Mouse (Mus musculus) lung, postnatal 0 days (tissue): ENCODE results near the gene Invs. TPM values are rescaled to one million over a fixed set of nuclear protein-coding genes. Genes with fewer than 3 reads are reported as not detected.

Source experiments
- ATAC-seq: fragments of 200-750 bp; cut with Nextera tagmentation; 2 replicates; pipeline ENCODE4 v1.8.0; 2017; ENCODE audit warnings: moderate library complexity
- DNase-seq: peaks from one replicate; pipeline ENCODE4 v3.0.0-alpha.2; 2016; ENCODE audit warnings: low spot score
- H3K27ac ChIP-seq: fragments of 300-500 bp; sonication (generic); 2 replicates; pipeline ENCODE4 v1.5.1; 2014; ENCODE audit warnings: antibody characterized with exemption, mild to moderate bottlenecking, low read length, mixed read lengths
- H3K27me3 ChIP-seq: fragments of 300-500 bp; sonication (generic); replicated peaks from 2 replicates; pipeline ENCODE4 v1.6.1; 2014; ENCODE audit warnings: low read length, mixed read lengths; ENCODE audit not compliant: insufficient read depth
- H3K36me3 ChIP-seq: fragments of 300-500 bp; sonication (generic); 2 replicates; pipeline ENCODE4 v1.6.1; 2014; ENCODE audit warnings: low read length, mixed read lengths; ENCODE audit not compliant: insufficient read depth
- H3K4me1 ChIP-seq: fragments of 300-500 bp; sonication (generic); 2 replicates; pipeline ENCODE4 v1.6.1; 2014; ENCODE audit warnings: antibody characterized with exemption, low read depth, low read length, mixed read lengths; ENCODE audit not compliant: insufficient read depth
- H3K4me2 ChIP-seq: fragments of 300-500 bp; sonication (generic); replicated peaks from 2 replicates; pipeline ENCODE4 v1.6.1; 2014; ENCODE audit warnings: low read depth, mild to moderate bottlenecking, low read length, moderate library complexity, mixed read lengths
- H3K4me3 ChIP-seq: fragments of 300-500 bp; sonication (generic); 2 replicates; pipeline ENCODE4 v1.5.1; 2014; ENCODE audit warnings: low read depth, low read length
- H3K9ac ChIP-seq: fragments of 300-500 bp; sonication (generic); replicated peaks from 2 replicates; pipeline ENCODE4 v1.6.1; 2014; ENCODE audit warnings: low read depth, mild to moderate bottlenecking
- H3K9me3 ChIP-seq: fragments of 300-500 bp; sonication (generic); 2 replicates; pipeline ENCODE4 v1.6.1; 2016; ENCODE audit warnings: low read length, mixed read lengths
- CTCF ChIP-seq: IDR thresholded peaks from 2 replicates; pipeline ENCODE4 v1.5.1; 2016; ENCODE audit warnings: antibody characterized with exemption, mild to moderate bottlenecking
- EP300 ChIP-seq: IDR thresholded peaks from 2 replicates; pipeline ENCODE4 v1.6.1; 2016; ENCODE audit warnings: antibody characterized with exemption, mild to moderate bottlenecking, control low read depth
- WGBS: fragments of 180-500 bp; shearing (Covaris S2); extraction: QIAGEN DNeasy Blood & Tissue Kit; methylation state at CpG from one replicate; pipeline ENCODE4 v1.1.7; 2014; 5-methylcytosine and 5-hydroxymethylcytosine counted together
- polyA plus RNA-seq: library from polyadenylated mRNA; unstranded; fragments of >200 nt; fragmentation: Nextera tagmentation; extraction: Ambion mirVana; gene quantifications from 2 replicates; pipeline ENCODE4 v1.2.1, GENCODE M21; 2015

Invs gene
- polyA plus RNA-seq, 1 experiment from 2014 or later: 4.5 TPM

- Histone ChIP-seq H3K4me1 (no peaks in the 10 kb centered on the region), H3K9ac (no peak overlapping the region), H3K4me2 (no peak overlapping the region), H3K9me3 (no peaks in the 10 kb centered on the region), H3K36me3 (no peaks in the 10 kb centered on the region), H3K4me3 (no peak overlapping the region), H3K27ac (no peak overlapping the region), H3K27me3 (no peaks in the 10 kb centered on the region)
- DNase-seq (peak; percentile 9), ATAC-seq (no peak)
- no peak for TF ChIP-seq EP300
- TF ChIP-seq CTCF: no peak
Measured at GRCm38 (mm10) chr4:48253266-48253665, 26.3 kb upstream of the Invs start.

- TF ChIP-seq EP300 (no peak), CTCF (no peak)
Measured at GRCm38 (mm10) chr4:48258045-48258444, 21.5 kb upstream of the Invs start.

GRCm38 (mm10) chr4:48267683-48268082, 11.9 kb upstream of the Invs start:
- DNase-seq: no peak
- no peaks in the 10 kb centered on the region for H3K9me3 ChIP-seq
- no peaks in the 10 kb centered on the region for H3K4me1 ChIP-seq
- H3K9ac ChIP-seq: no peak overlapping the region
- H3K36me3 ChIP-seq: no peaks in the 10 kb centered on the region
- H3K27me3 ChIP-seq: no peaks in the 10 kb centered on the region
- no peak overlapping the region for H3K4me3 ChIP-seq
- no peak for ATAC-seq
- H3K4me2 ChIP-seq: no peak overlapping the region
- no peak overlapping the region for H3K27ac ChIP-seq
- WGBS: 83% methylated on average over 3 of the region's 3 CpGs
- no peak for TF ChIP-seq EP300
- no peak for TF ChIP-seq CTCF

More at GRCm38 (mm10) chr4:48258045-48258444, 21.5 kb upstream of the Invs start:
- Histone ChIP-seq H3K36me3 (no peaks in the 10 kb centered on the region), H3K4me3 (no peak overlapping the region), H3K4me2 (no peak overlapping the region), H3K4me1 (no peaks in the 10 kb centered on the region), H3K27me3 (no peaks in the 10 kb centered on the region), H3K9ac (no peak overlapping the region), H3K9me3 (no peaks in the 10 kb centered on the region), H3K27ac (no peak overlapping the region)
- WGBS: 95% methylated on average over 3 of the region's 3 CpGs
- DNase-seq (no peak), ATAC-seq (no peak)

- peak; percentile 17 for DNase-seq
- WGBS: 47% methylated on average over 1 of the region's 1 CpGs
Measured at GRCm38 (mm10) chr4:48268127-48268526, 11.4 kb upstream of the Invs start.

GRCm38 (mm10) chr4:48270532-48270931, 9.0 kb upstream of the Invs start:
- TF ChIP-seq EP300 (no peak), CTCF (no peak)
- DNase-seq (no peak), ATAC-seq (no peak)
- no peaks in the 10 kb centered on the region for H3K4me1 ChIP-seq
- no peak overlapping the region for H3K4me2 ChIP-seq
- H3K9ac ChIP-seq: no peak overlapping the region
- no peak overlapping the region for H3K27ac ChIP-seq
- H3K36me3 ChIP-seq: no peaks in the 10 kb centered on the region
- no peaks in the 10 kb centered on the region for H3K9me3 ChIP-seq
- no peak overlapping the region for H3K4me3 ChIP-seq
- no peaks in the 10 kb centered on the region for H3K27me3 ChIP-seq

More at GRCm38 (mm10) chr4:48268127-48268526, 11.4 kb upstream of the Invs start:
- Histone ChIP-seq H3K36me3 (no peaks in the 10 kb centered on the region), H3K4me3 (no peak overlapping the region), H3K9me3 (no peaks in the 10 kb centered on the region), H3K27me3 (no peaks in the 10 kb centered on the region), H3K4me1 (no peaks in the 10 kb centered on the region), H3K4me2 (no peak overlapping the region), H3K9ac (no peak overlapping the region), H3K27ac (no peak overlapping the region)
- ATAC-seq: no peak
- TF ChIP-seq CTCF: no peak
- TF ChIP-seq EP300: no peak

- H3K4me1 ChIP-seq: no peaks in the 10 kb centered on the region
- H3K27me3 ChIP-seq: no peaks in the 10 kb centered on the region
- H3K4me3 ChIP-seq: no peak overlapping the region
- ATAC-seq: no peak
- 61% methylated on average over 5 of the region's 5 CpGs for WGBS
- H3K9ac ChIP-seq: no peak overlapping the region
- H3K36me3 ChIP-seq: no peaks in the 10 kb centered on the region
- H3K9me3 ChIP-seq: no peaks in the 10 kb centered on the region
- no peak overlapping the region for H3K4me2 ChIP-seq
- TF ChIP-seq CTCF (no peak), EP300 (no peak)
- H3K27ac ChIP-seq: no peak overlapping the region
- no peak for DNase-seq
Measured at GRCm38 (mm10) chr4:48271838-48272237, 7.7 kb upstream of the Invs start.

GRCm38 (mm10) chr4:48273119-48273829, 6.3 kb upstream of the Invs start:
- Histone ChIP-seq H3K27me3 (no peaks in the 10 kb centered on the region), H3K9ac (no peak overlapping the region), H3K4me1 (peaks cover under 1% of the 10 kb centered on the region; the same call in 1 of the 2 replicates), H3K9me3 (no peaks in the 10 kb centered on the region), H3K4me2 (no peak overlapping the region), H3K27ac (no peak overlapping the region), H3K4me3 (no peak overlapping the region), H3K36me3 (no peaks in the 10 kb centered on the region)
- WGBS: 91% methylated on average over 7 of the region's 7 CpGs
- no peak for DNase-seq
- no peak for ATAC-seq
- no peak for TF ChIP-seq EP300
- TF ChIP-seq CTCF: no peak
